ENCODE assay signal across 8 mouse cellular contexts in the genomic region with DNA sequence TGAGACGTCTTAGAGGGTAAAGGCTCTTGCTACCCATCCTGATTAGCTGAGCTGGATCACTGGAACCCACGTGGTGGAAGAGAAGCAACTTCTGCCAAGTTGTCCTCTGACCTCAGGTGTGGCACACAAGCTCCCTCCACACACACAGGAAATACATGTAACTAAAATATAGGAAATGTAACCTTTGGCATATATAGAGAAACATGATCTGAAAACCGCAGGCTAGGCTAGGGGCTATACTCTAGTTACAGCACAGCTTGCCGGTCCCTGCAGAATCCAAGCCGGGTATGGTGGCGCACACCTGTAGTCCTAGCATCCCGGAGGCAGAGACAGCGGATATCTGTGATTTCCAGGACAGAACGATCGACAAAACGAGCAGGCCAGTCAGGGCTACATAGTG. TPM values are rescaled to one million over a fixed set of nuclear protein-coding genes. Genes with fewer than 3 reads are reported as not detected.
DNase-seq lines count a peak whose midpoint lies in the region; ATAC-seq and TF ChIP-seq lines count a peak whose summit lies in the region.

No protein-coding gene starts in this region.

- no peak for TF ChIP-seq CTCF in CH12.LX (conservative IDR thresholded peaks at IDR 0.05 in 1 of 2, IDR thresholded peaks at IDR 0.05 in 1 of 2; ENCODE audit: low read depth in 2 of 2, low read length in 2 of 2)

- peak overlapping the region; percentile 67 for H3K4me3 ChIP-seq in heart, embryonic 11.5 days (ENCODE audit: low read depth, low read length)
- H3K4me3 ChIP-seq in CH12.LX (replicated peaks in 1 of 3; ENCODE audit: low read depth in 2 of 3, low read length in 2 of 3, poor library complexity in 1 of 3) (peak overlapping the region; percentile 77 to 98 (median 89)), myocyte (peak overlapping the region; percentile 94)
- peak overlapping the region; percentile 83 for H3K4me3 ChIP-seq in embryonic facial prominence, embryonic 14.5 days (ENCODE audit: low read depth, low read length)
- peak overlapping the region; percentile 76 for H3K4me3 ChIP-seq in kidney, embryonic 14.5 days (ENCODE audit: low read length)

- no peak for TF ChIP-seq EP300 in CH12.LX (IDR thresholded peaks at IDR 0.05; ENCODE audit: low read length)

- WGBS in heart, embryonic 11.5 days (ENCODE audit: insufficient replicate concordance) = 2% methylated on average over 11 of the region's 11 CpGs
- WGBS in embryonic facial prominence, embryonic 14.5 days = under 1% methylated on average over 11 of the region's 11 CpGs
- under 1% methylated on average over 11 of the region's 11 CpGs for WGBS in kidney, embryonic 14.5 days

- H3K27me3 ChIP-seq in heart, embryonic 11.5 days (ENCODE audit: control insufficient read depth, insufficient read depth, low read length) = no peaks in the 10 kb centered on the region
- H3K27me3 ChIP-seq in CH12.LX (replicated peaks) (no peaks in the 10 kb centered on the region), myocyte (ENCODE audit: control insufficient read depth, insufficient read depth, insufficient read length) (no peaks in the 10 kb centered on the region)
- no peaks in the 10 kb centered on the region for H3K27me3 ChIP-seq in embryonic facial prominence, embryonic 14.5 days (replicated peaks; ENCODE audit: control insufficient read depth, insufficient read depth, low read length)
- H3K27me3 ChIP-seq in kidney, embryonic 14.5 days (ENCODE audit: control insufficient read depth, insufficient read depth, low read length) = 0 out of 2 replicates have a peak, but pooled peaks cover 4% of the 10 kb centered on the region

- H3ac ChIP-seq in myocyte (ENCODE audit: control insufficient read depth, insufficient read length) = peak overlapping the region; percentile 21

- H3K27ac ChIP-seq in heart, embryonic 11.5 days (ENCODE audit: low read depth, low read length) = peak overlapping the region; percentile 93
- H3K27ac ChIP-seq in CH12.LX (ENCODE audit: insufficient read depth, low read depth) = peak overlapping the region; percentile 72
- peak overlapping the region; percentile 92 for H3K27ac ChIP-seq in embryonic facial prominence, embryonic 14.5 days (replicated peaks; ENCODE audit: low read depth, low read length)
- H3K27ac ChIP-seq in kidney, embryonic 14.5 days (ENCODE audit: low read depth, low read length) = peak overlapping the region; percentile 93

- in situ Hi-C loops in CH12.LX (cut with MboI; ENCODE audit: low pct_ligation_motif_present, low pct_unique_long_range_greater_than_20kb, low sequenced_read_pairs) = loop anchor here (10.0 kb wide), 1 partner anchor 259 kb away; the partner anchor contains the start of gene Brpf1

- ATAC-seq in heart, embryonic 11.5 days (replicated peaks; ENCODE audit: insufficient number of reproducible peaks, low FRiP score, low TSS enrichment) = peak; percentile 33
- ATAC-seq in embryonic facial prominence, embryonic 14.5 days (ENCODE audit: low read depth) = peak; percentile 17; the same call in 1 of the 2 replicates
- ATAC-seq in kidney, embryonic 14.5 days (ENCODE audit: low FRiP score, low TSS enrichment) = peak; percentile 24

- H3K36me3 ChIP-seq in heart, embryonic 11.5 days (ENCODE audit: control insufficient read depth, insufficient read depth, low read length) = peaks cover 4% of the 10 kb centered on the region; the same call in 1 of the 2 replicates
- H3K36me3 ChIP-seq in CH12.LX (replicated peaks in 1 of 2; ENCODE audit: control insufficient read depth in 1 of 2, insufficient read depth in 1 of 2, low read length in 1 of 2) (peaks cover 6 to 21% of the 10 kb centered on the region in 2 experiments), myocyte (ENCODE audit: control insufficient read depth, insufficient read depth) (peaks cover 6% of the 10 kb centered on the region)
- H3K36me3 ChIP-seq in embryonic facial prominence, embryonic 14.5 days (ENCODE audit: control insufficient read depth, insufficient read depth, low read length) = peaks cover 18% of the 10 kb centered on the region
- H3K36me3 ChIP-seq in kidney, embryonic 14.5 days (ENCODE audit: control insufficient read depth, insufficient read depth, low read length) = peaks cover 12% of the 10 kb centered on the region; the same call in 1 of the 2 replicates

- DNase-seq in heart, adult 18-20 months = no peak
- DNase-seq in CH12.LX (ENCODE audit: extremely low read depth) = peak; percentile 31
- peak; percentile 12 for DNase-seq in embryonic facial prominence, embryonic 14.5 days (ENCODE audit: low spot score)
- no peak for DNase-seq in cerebellum, adult 9-11 months
- DNase-seq in adrenal gland, adult 2 months = no peak

- peak overlapping the region; percentile 94 for H3K4me2 ChIP-seq in heart, embryonic 11.5 days
- H3K4me2 ChIP-seq in CH12.LX (ENCODE audit: insufficient read depth, low read depth, poor library complexity, severe bottlenecking) (peak overlapping the region; percentile 94), myocyte (ENCODE audit: low read depth) (peak overlapping the region; percentile 97)
- H3K4me2 ChIP-seq in embryonic facial prominence, embryonic 14.5 days (ENCODE audit: low read depth, low read length) = peak overlapping the region; percentile 98
- peak overlapping the region; percentile 87 for H3K4me2 ChIP-seq in kidney, embryonic 14.5 days (replicated peaks; ENCODE audit: low read depth, low read length)

- dilution Hi-C loops in CH12.LX (cut with MboI; ENCODE audit: extremely low pct_ligation_motif_present, extremely low pct_unique_long_range_greater_than_20kb, low sequenced_read_pairs) = no loop called here

- H3K9me3 ChIP-seq in heart, embryonic 11.5 days (replicated peaks; ENCODE audit: control insufficient read depth, low read length) = no peaks in the 10 kb centered on the region
- no peaks in the 10 kb centered on the region for H3K9me3 ChIP-seq in CH12.LX (replicated peaks; ENCODE audit: low read length)
- no peaks in the 10 kb centered on the region for H3K9me3 ChIP-seq in embryonic facial prominence, embryonic 14.5 days (ENCODE audit: control insufficient read depth, low read length)
- no peaks in the 10 kb centered on the region for H3K9me3 ChIP-seq in kidney, embryonic 14.5 days (ENCODE audit: control insufficient read depth, low read length)

- TF ChIP-seq RAD21 in CH12.LX (IDR thresholded peaks at IDR 0.05; ENCODE audit: low read depth, low read length) = no peak

- no peak for TF ChIP-seq POLR2A in CH12.LX (IDR thresholded peaks at IDR 0.05; ENCODE audit: low read depth, low read length)
- TF ChIP-seq POLR2A in myocyte (IDR thresholded peaks at IDR 0.05; ENCODE audit: insufficient read length, low read depth) = no peak

- peaks cover 9% of the 10 kb centered on the region; the same call in 1 of the 2 replicates for H3K4me1 ChIP-seq in heart, embryonic 11.5 days (ENCODE audit: control insufficient read depth, insufficient read depth, low read length)
- peaks cover 3 to 34% of the 10 kb centered on the region in 2 experiments; a peak in 3 of 4 replicates for H3K4me1 ChIP-seq in CH12.LX (ENCODE audit: control insufficient read depth in 1 of 2, insufficient read depth in 2 of 2)
- peaks cover 13% of the 10 kb centered on the region for H3K4me1 ChIP-seq in embryonic facial prominence, embryonic 14.5 days (ENCODE audit: control insufficient read depth, insufficient read depth, low read length)
- H3K4me1 ChIP-seq in kidney, embryonic 14.5 days (ENCODE audit: control insufficient read depth, insufficient read depth, low read length) = peaks cover 16% of the 10 kb centered on the region

- peaks cover 31% of the 10 kb centered on the region for H3K79me2 ChIP-seq in CH12.LX (replicated peaks; ENCODE audit: control insufficient read depth, extremely low read depth, insufficient read depth, poor library complexity, severe bottlenecking)
- H3K79me2 ChIP-seq in myocyte (ENCODE audit: control insufficient read depth, insufficient read depth) = peaks cover 21% of the 10 kb centered on the region

- peak overlapping the region; percentile 81 for H3K9ac ChIP-seq in heart, embryonic 11.5 days (ENCODE audit: low read depth, low read length)
- H3K9ac ChIP-seq in CH12.LX (ENCODE audit: insufficient read depth, low read depth) = peak overlapping the region; percentile 99
- H3K9ac ChIP-seq in embryonic facial prominence, embryonic 14.5 days (ENCODE audit: low read depth, low read length) = peak overlapping the region; percentile 83
- H3K9ac ChIP-seq in kidney, embryonic 14.5 days (ENCODE audit: low read depth, low read length) = peak overlapping the region; percentile 88

TF ChIP-seq in CH12.LX, 34 proteins besides CTCF, POLR2A, EP300 and RAD21 (continues in another document):
- TF ChIP-seq MAZ (IDR thresholded peaks at IDR 0.05; ENCODE audit: low read depth, low read length) (no peak), ELF1 (IDR thresholded peaks at IDR 0.05; ENCODE audit: low read depth, low read length) (no peak), MAX (IDR thresholded peaks at IDR 0.05; ENCODE audit: low read length) (0 out of 2 replicates have a peak, but pooled peaks have one; percentile 25)

TF ChIP-seq in myocyte, 11 proteins besides CTCF, POLR2A, EP300 and RAD21:
- TF ChIP-seq MYOD1 (IDR thresholded peaks at IDR 0.05; ENCODE audit: control insufficient read depth in 1 of 3, insufficient read length in 2 of 3, low read depth in 2 of 3) (no peak), POLR2AphosphoS2 (IDR thresholded peaks at IDR 0.05; ENCODE audit: insufficient read length, low read depth) (peak; percentile 48)

RNA-seq across cellular contexts. Expression of gene Thumpd3, which starts 0.5 kb away (rescaled TPM):
- 41.0 and 41.6 TPM in 2 replicates for polyA plus RNA-seq in heart, embryonic 11.5 days (2014; fragmentation: Nextera tagmentation; extraction: Ambion mirVana)
- total RNA-seq in heart, adult 18-20 months (2021) = 10 to 100 TPM; 19.8 to 22.5 TPM
- 37.1 and 43.4 TPM in 2 replicates for total RNA-seq in CH12.LX (2012; rRNA removed)
- 78.1 and 89.0 TPM in 2 replicates for total RNA-seq in CH12.LX (2014; rRNA removed)
- polyA plus RNA-seq in CH12.LX (2012; ENCODE audit: insufficient read length, low read depth) = 66.2 and 69.3 TPM in 2 replicates
- 36.1 and 38.9 TPM in 2 replicates for polyA plus RNA-seq in embryonic facial prominence, embryonic 14.5 days (2014; fragmentation: Nextera tagmentation; extraction: Ambion mirVana)
- 50.8 and 56.9 TPM in 2 replicates for polyA plus RNA-seq in kidney, embryonic 14.5 days (2014; fragmentation: Nextera tagmentation; extraction: Ambion mirVana)
- 22.9 TPM for polyA plus RNA-seq in myocyte (2012; fragmentation: generic; extraction: Trizol)
- 10 to 100 TPM; 32.7 to 35.2 TPM for total RNA-seq in adrenal gland, adult 2 months (2021)
- polyA plus RNA-seq in adrenal gland, adult 2 months (2012; rRNA removed) = 2.8 and 3.0 TPM in 2 replicates

RNA-seq across cellular contexts. Expression of gene Setd5, which starts 31.6 kb away (rescaled TPM):
- 72.3 and 86.9 TPM in 2 replicates for polyA plus RNA-seq in heart, embryonic 11.5 days (2014; fragmentation: Nextera tagmentation; extraction: Ambion mirVana)
- total RNA-seq in heart, adult 18-20 months (2021) = 10 to 100 TPM; 27.0 to 31.5 TPM
- total RNA-seq in CH12.LX (2012; rRNA removed) (56.8 and 57.7 TPM in 2 replicates), CH12.LX (2014; rRNA removed) (59.6 and 67.4 TPM in 2 replicates)
- polyA plus RNA-seq in CH12.LX (2012; ENCODE audit: insufficient read length, low read depth) (72.1 and 80.4 TPM in 2 replicates), myocyte (2012; fragmentation: generic; extraction: Trizol) (21.8 TPM)
- 81.5 and 89.9 TPM in 2 replicates for polyA plus RNA-seq in embryonic facial prominence, embryonic 14.5 days (2014; fragmentation: Nextera tagmentation; extraction: Ambion mirVana)
- 88.6 and 107 TPM in 2 replicates for polyA plus RNA-seq in kidney, embryonic 14.5 days (2014; fragmentation: Nextera tagmentation; extraction: Ambion mirVana)
- 10 to 100 TPM; 72.0 to 96.9 TPM for total RNA-seq in adrenal gland, adult 2 months (2021)
- 22.8 and 24.3 TPM in 2 replicates for polyA plus RNA-seq in adrenal gland, adult 2 months (2012; rRNA removed)

Comparison
In these comparisons a context has a peak if more than half of its experiments do, and no peak if none do; other contexts are left out.
1. DNase-seq: peak in CH12.LX (single experiment) and embryonic facial prominence, embryonic 14.5 days (single experiment); none in heart, adult 18-20 months (0 of 2), cerebellum, adult 9-11 months (single experiment) and adrenal gland, adult 2 months (single experiment).
2. Peak in every context shown above with its lines, with median percentiles within 50 percentile points of each other: ATAC-seq, H3K27ac ChIP-seq, H3K4me2 ChIP-seq, H3K4me3 ChIP-seq and H3K9ac ChIP-seq.